Mouse (Mus musculus): Measurements from ENCODE around the gene Padi1.

DNA sequence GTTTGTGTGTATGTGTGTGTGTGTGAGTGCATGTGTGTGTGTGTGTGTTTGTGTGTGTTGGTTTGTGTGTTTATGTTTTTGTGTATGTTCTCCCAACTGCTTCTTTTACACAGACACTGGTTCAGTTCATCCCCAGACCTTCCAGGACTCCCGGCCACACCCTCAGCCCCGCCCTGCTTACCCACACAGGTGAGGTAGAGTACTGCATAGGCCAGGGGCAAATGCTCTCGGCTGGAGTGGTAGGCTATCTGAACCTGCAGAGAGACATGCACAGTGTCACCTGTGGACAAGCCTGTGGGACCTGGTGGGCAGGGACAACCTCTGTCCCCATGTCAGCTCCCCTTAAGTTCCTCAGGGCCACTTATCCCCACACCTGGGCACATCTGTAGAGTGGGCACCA is 44.2 kb downstream of the Padi1 start:
- TF ChIP-seq CTCF (IDR thresholded peaks at IDR 0.05; ENCODE audit: low read depth, low read length): no peak
- TF ChIP-seq POLR2A (IDR thresholded peaks at IDR 0.05; ENCODE audit: extremely low read depth, insufficient read depth, low read length): no peak
